Mouse (Mus musculus) T-helper 2 cell (primary cell): Measurements from ENCODE around the gene Fam129a.

Experiments
- in situ Hi-C: fragments of 300-600 bp; cut with MboI, MseI; formaldehyde crosslinking; loops from one replicate; pipeline ENCODE4 v1.15.1; 2025; ENCODE audit warnings: high pct_unique_total_duplicates

The Fam129a gene

GRCm38 (mm10) chr1:151696751-151697150 lies 125.8 kb downstream of the Fam129a start:
- in situ Hi-C loops, result no loop called here

GRCm38 (mm10) chr1:151697901-151698641 lies 127.1 kb downstream of the Fam129a start:
- in situ Hi-C loops, result no loop called here

GRCm38 (mm10) chr1:151699363-151699762 lies 128.4 kb downstream of the Fam129a start:
- in situ Hi-C loops, result no loop called here

- in situ Hi-C loops, result no loop called here
Observed at GRCm38 (mm10) chr1:151702816-151703215, 131.8 kb downstream of the Fam129a start.

GRCm38 (mm10) chr1:151705723-151706396 lies 134.9 kb downstream of the Fam129a start:
- in situ Hi-C loops, result loop anchor here (5.0 kb wide), 1 partner anchor 139 kb away; no protein-coding TSS in a partner anchor

- in situ Hi-C loops, result loop anchor here (5.0 kb wide), 1 partner anchor 139 kb away; no protein-coding TSS in a partner anchor
Observed at GRCm38 (mm10) chr1:151706397-151706752, 135.4 kb downstream of the Fam129a start.

- in situ Hi-C loops, result loop anchor here (5.0 kb wide), 1 partner anchor 142 kb away; no protein-coding TSS in a partner anchor
Observed at GRCm38 (mm10) chr1:151708966-151709733, 138.2 kb downstream of the Fam129a start.

GRCm38 (mm10) chr1:151709734-151710022 lies 138.7 kb downstream of the Fam129a start:
- in situ Hi-C loops, result loop anchor here (5.0 to 10.0 kb wide), 2 partner anchors 142 to 255 kb away; no protein-coding TSS in a partner anchor

- in situ Hi-C loops, result loop anchor here (10.0 kb wide), 1 partner anchor 256 kb away; no protein-coding TSS in a partner anchor
Observed at GRCm38 (mm10) chr1:151710424-151711055, 139.6 kb downstream of the Fam129a start.

GRCm38 (mm10) chr1:151711062-151711461 lies 140.1 kb downstream of the Fam129a start:
- in situ Hi-C loops, result loop anchor here (10.0 kb wide), 1 partner anchor 256 kb away; no protein-coding TSS in a partner anchor

GRCm38 (mm10) chr1:151712664-151713063 lies 141.7 kb downstream of the Fam129a start:
- in situ Hi-C loops, result loop anchor here (10.0 kb wide), 1 partner anchor 258 kb away; no protein-coding TSS in a partner anchor

- in situ Hi-C loops, result loop anchor here (10.0 kb wide), 1 partner anchor 259 kb away; no protein-coding TSS in a partner anchor
Observed at GRCm38 (mm10) chr1:151713622-151714021, 142.6 kb downstream of the Fam129a start.

GRCm38 (mm10) chr1:151716024-151716710 lies 145.2 kb downstream of the Fam129a start:
- in situ Hi-C loops, result loop anchor here (10.0 kb wide), 1 partner anchor 261 kb away; no protein-coding TSS in a partner anchor

GRCm38 (mm10) chr1:151717624-151718023 lies 146.6 kb downstream of the Fam129a start:
- in situ Hi-C loops, result loop anchor here (10.0 kb wide), 1 partner anchor 263 kb away; no protein-coding TSS in a partner anchor

GRCm38 (mm10) chr1:151718575-151718974 lies 147.6 kb downstream of the Fam129a start:
- in situ Hi-C loops, result loop anchor here (10.0 kb wide), 1 partner anchor 264 kb away; no protein-coding TSS in a partner anchor

- in situ Hi-C loops, result loop anchor here (10.0 kb wide), 1 partner anchor 265 kb away; no protein-coding TSS in a partner anchor
Observed at GRCm38 (mm10) chr1:151719911-151720310, 148.9 kb downstream of the Fam129a start.

GRCm38 (mm10) chr1:151720566-151720965 lies 149.6 kb downstream of the Fam129a start:
- in situ Hi-C loops, result no loop called here

GRCm38 (mm10) chr1:151721357-151721983 lies 150.5 kb downstream of the Fam129a start:
- in situ Hi-C loops, result no loop called here

GRCm38 (mm10) chr1:151723771-151724170 lies 152.8 kb downstream of the Fam129a start:
- in situ Hi-C loops, result no loop called here

- in situ Hi-C loops, result no loop called here
Observed at GRCm38 (mm10) chr1:151725590-151725989, 154.6 kb downstream of the Fam129a start.
